Mouse (Mus musculus) embryonic facial prominence, embryonic 14.5 days (tissue): Measurements from ENCODE around the gene Specc1. TPM values are rescaled to one million over a fixed set of nuclear protein-coding genes. Genes with fewer than 3 reads are reported as not detected.

Source experiments
- ATAC-seq: fragments of 200-750 bp; cut with Nextera tagmentation; 2 replicates; pipeline ENCODE4 v1.8.0; 2017; ENCODE audit warnings: low read depth, moderate number of reproducible peaks, moderate TSS enrichment
- DNase-seq: peaks from one replicate; pipeline ENCODE4 v3.0.0-alpha.2; 2015; ENCODE audit warnings: low spot score
- H3K27ac ChIP-seq: fragments of 300-500 bp; sonication (generic); replicated peaks from 2 replicates; pipeline ENCODE4 v1.5.1; 2014; ENCODE audit warnings: low read depth, mild to moderate bottlenecking, low read length, moderate library complexity
- H3K27me3 ChIP-seq: fragments of 300-500 bp; sonication (generic); replicated peaks from 2 replicates; pipeline ENCODE4 v1.6.1; 2014; ENCODE audit warnings: low read length; ENCODE audit not compliant: control insufficient read depth, insufficient read depth
- H3K36me3 ChIP-seq: fragments of 300-500 bp; sonication (generic); 2 replicates; pipeline ENCODE4 v1.6.1; 2014; ENCODE audit warnings: low read length, mixed read lengths; ENCODE audit not compliant: control insufficient read depth, insufficient read depth
- H3K4me1 ChIP-seq: fragments of 300-500 bp; sonication (generic); 2 replicates; pipeline ENCODE4 v1.6.1; 2014; ENCODE audit warnings: antibody characterized with exemption, low read length; ENCODE audit not compliant: control insufficient read depth, insufficient read depth
- H3K4me2 ChIP-seq: fragments of 300-500 bp; sonication (generic); 2 replicates; pipeline ENCODE4 v1.6.1; 2014; ENCODE audit warnings: low read depth, mild to moderate bottlenecking, low read length, moderate library complexity, mixed read lengths
- H3K4me3 ChIP-seq: fragments of 300-500 bp; sonication (generic); 2 replicates; pipeline ENCODE4 v1.5.1; 2014; ENCODE audit warnings: low read depth, mild to moderate bottlenecking, low read length
- H3K9ac ChIP-seq: fragments of 300-500 bp; sonication (generic); 2 replicates; pipeline ENCODE4 v1.6.1; 2014; ENCODE audit warnings: low read depth, mild to moderate bottlenecking, low read length, moderate library complexity, mixed read lengths
- H3K9me3 ChIP-seq: fragments of 300-500 bp; sonication (generic); 2 replicates; pipeline ENCODE4 v1.6.1; 2016; ENCODE audit warnings: low read length; ENCODE audit not compliant: control insufficient read depth
- WGBS: fragments of 180-500 bp; shearing (Covaris S2); extraction: QIAGEN DNeasy Blood & Tissue Kit; methylation state at CpG from one replicate; pipeline ENCODE4 v1.1.7; 2014; 5-methylcytosine and 5-hydroxymethylcytosine counted together
- polyA plus RNA-seq: library from polyadenylated mRNA; unstranded; fragments of >200 nt; fragmentation: Nextera tagmentation; extraction: Ambion mirVana; gene quantifications from 2 replicates; pipeline ENCODE4 v1.2.1, GENCODE M21; 2014

Gene Specc1
- polyA plus RNA-seq, 1 experiment from 2014 or later = 13.5 TPM

GRCm38 (mm10) chr11:62040122-62040521, 83.6 kb downstream of the Specc1 start:
- H3K4me3 ChIP-seq = no peak overlapping the region
- no peak overlapping the region for H3K4me2 ChIP-seq
- no peaks in the 10 kb centered on the region for H3K27me3 ChIP-seq
- H3K4me1 ChIP-seq = no peaks in the 10 kb centered on the region
- no peak for ATAC-seq
- DNase-seq = no peak
- H3K9me3 ChIP-seq = no peaks in the 10 kb centered on the region
- no peak overlapping the region for H3K9ac ChIP-seq
- 68% methylated on average over 2 of the region's 2 CpGs for WGBS
- H3K27ac ChIP-seq = no peak overlapping the region
- no peaks in the 10 kb centered on the region for H3K36me3 ChIP-seq

GRCm38 (mm10) chr11:62044627-62045026, 88.1 kb downstream of the Specc1 start:
- no peaks in the 10 kb centered on the region for H3K9me3 ChIP-seq
- H3K27me3 ChIP-seq = no peaks in the 10 kb centered on the region
- no peak for ATAC-seq
- peak; percentile 66 for DNase-seq
- no peak overlapping the region for H3K27ac ChIP-seq
- H3K4me1 ChIP-seq = no peaks in the 10 kb centered on the region
- no peaks in the 10 kb centered on the region for H3K36me3 ChIP-seq
- no peak overlapping the region for H3K4me3 ChIP-seq
- no peak overlapping the region for H3K9ac ChIP-seq
- no peak overlapping the region for H3K4me2 ChIP-seq
- WGBS = 34% methylated on average over 3 of the region's 3 CpGs

- Histone ChIP-seq H3K4me3 (no peak overlapping the region), H3K27ac (no peak overlapping the region), H3K4me1 (no peaks in the 10 kb centered on the region), H3K4me2 (no peak overlapping the region), H3K9me3 (no peaks in the 10 kb centered on the region), H3K27me3 (no peaks in the 10 kb centered on the region), H3K9ac (no peak overlapping the region), H3K36me3 (no peaks in the 10 kb centered on the region)
- ATAC-seq (no peak), DNase-seq (no peak)
- whole genome bisulfite sequencing = 56% methylated on average over 2 of the region's 2 CpGs
These were observed 89.4 kb downstream of the Specc1 start for GRCm38 (mm10) chr11:62045964-62046363.

DNA sequence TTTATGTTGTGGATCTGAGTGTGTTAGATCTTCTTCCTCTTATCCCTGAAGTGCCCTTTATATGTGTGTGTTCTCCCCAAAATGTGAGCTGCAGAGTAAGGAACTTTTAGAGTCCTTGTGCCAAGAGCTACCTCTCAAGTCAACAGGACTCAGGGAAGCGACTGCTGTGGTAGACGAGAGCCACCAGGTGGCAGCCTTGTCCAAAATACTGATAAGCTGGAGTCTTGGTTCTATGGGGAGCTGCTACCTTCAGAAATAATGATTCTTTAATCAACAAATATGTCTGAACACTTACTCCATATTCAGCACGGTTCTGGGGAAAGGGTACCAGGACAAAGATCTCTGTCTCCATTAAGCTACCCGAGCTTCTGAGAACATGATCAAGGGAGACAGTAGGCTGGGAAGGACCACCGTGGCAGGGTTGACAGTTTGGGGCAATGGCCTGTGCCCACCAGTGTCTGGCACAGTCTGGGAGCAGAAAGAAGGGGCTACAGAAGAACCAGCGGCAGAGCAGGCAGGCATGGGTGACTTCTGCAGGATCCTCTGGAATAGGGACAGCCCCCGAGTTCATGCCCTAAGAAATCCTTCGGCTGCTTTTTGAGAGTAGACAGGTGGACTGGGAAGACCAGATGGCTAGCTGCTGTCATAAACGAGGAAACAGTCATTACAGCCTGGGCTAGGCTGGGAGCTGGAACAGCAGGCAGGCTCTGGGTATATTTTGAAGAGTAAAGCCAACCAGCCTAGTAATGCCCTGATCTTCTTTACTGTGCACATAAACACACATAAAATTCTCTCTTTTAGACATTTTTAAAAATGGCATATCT, 91.5 kb downstream of the Specc1 start:
- 37% methylated on average over 9 of the region's 9 CpGs for WGBS
- peak; percentile 80 for DNase-seq

GRCm38 (mm10) chr11:62049170-62049569, 92.6 kb downstream of the Specc1 start:
- Histone ChIP-seq H3K27ac (no peak overlapping the region), H3K36me3 (no peaks in the 10 kb centered on the region), H3K9me3 (no peaks in the 10 kb centered on the region), H3K4me3 (no peak overlapping the region), H3K27me3 (no peaks in the 10 kb centered on the region), H3K9ac (no peak overlapping the region), H3K4me1 (no peaks in the 10 kb centered on the region), H3K4me2 (no peak overlapping the region)
- DNase-seq (no peak), ATAC-seq (no peak)

More for the DNA sequence above, 91.5 kb downstream of the Specc1 start:
- Histone ChIP-seq H3K4me1 (no peaks in the 10 kb centered on the region), H3K4me2 (no peak overlapping the region), H3K9ac (no peak overlapping the region), H3K36me3 (no peaks in the 10 kb centered on the region), H3K4me3 (no peak overlapping the region), H3K27me3 (no peaks in the 10 kb centered on the region), H3K9me3 (no peaks in the 10 kb centered on the region), H3K27ac (no peak overlapping the region)
- ATAC-seq = 0 out of 2 replicates have a peak, but pooled peaks have one; percentile 41

DNA sequence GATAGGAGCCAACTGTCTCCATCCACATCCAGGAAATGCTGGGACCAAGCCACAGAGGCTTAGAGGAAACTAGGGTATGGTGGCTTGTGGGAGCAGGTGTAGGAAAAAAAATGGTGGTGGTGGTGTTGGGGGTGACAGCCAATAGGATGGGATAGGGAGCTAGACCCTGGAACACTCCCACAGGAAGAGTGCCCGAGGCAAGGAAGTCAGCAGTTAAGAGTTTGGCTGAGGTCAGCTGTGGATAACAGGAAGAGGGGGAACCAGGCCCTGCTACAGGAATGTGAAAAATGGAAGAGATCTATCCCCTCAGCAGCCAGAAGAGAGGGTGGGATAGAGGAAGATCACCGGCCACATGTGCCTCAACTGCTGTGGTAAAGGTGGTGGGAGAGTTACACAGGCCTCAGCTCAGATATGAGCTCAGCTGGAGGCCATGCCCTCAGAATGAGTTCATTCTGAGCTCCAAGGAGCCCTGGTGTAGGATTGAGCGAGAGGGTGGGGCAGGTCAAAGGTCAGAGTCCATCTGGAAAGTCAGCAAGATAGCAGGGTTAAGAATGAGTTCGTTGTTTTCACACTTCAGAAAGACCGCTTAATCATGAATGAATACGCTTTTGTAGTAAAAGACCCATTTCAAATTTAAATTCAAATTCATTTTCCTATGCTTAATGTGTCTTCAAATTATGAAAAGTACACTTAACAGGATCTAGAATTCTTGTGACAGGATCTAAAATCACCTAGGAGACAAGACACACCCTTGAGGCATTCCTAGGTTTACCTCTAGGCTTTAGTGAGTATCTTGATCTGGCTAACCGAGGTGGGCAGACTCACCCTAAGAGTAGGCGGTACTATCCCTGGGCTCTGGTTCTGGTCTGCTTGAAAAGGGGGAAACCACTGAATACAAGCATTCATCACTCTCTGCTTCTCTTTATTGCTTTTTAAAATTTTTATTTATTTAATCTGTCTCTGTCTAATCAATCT, 94.1 kb downstream of the Specc1 start:
- DNase-seq (no peak), ATAC-seq (no peak)
- WGBS = 46% methylated on average over 8 of the region's 8 CpGs
- H3K27me3 ChIP-seq = no peaks in the 10 kb centered on the region
- H3K36me3 ChIP-seq = no peaks in the 10 kb centered on the region
- no peak overlapping the region for H3K27ac ChIP-seq
- no peaks in the 10 kb centered on the region for H3K9me3 ChIP-seq
- H3K9ac ChIP-seq = no peak overlapping the region
- H3K4me2 ChIP-seq = no peak overlapping the region
- H3K4me1 ChIP-seq = no peaks in the 10 kb centered on the region
- no peak overlapping the region for H3K4me3 ChIP-seq

DNA sequence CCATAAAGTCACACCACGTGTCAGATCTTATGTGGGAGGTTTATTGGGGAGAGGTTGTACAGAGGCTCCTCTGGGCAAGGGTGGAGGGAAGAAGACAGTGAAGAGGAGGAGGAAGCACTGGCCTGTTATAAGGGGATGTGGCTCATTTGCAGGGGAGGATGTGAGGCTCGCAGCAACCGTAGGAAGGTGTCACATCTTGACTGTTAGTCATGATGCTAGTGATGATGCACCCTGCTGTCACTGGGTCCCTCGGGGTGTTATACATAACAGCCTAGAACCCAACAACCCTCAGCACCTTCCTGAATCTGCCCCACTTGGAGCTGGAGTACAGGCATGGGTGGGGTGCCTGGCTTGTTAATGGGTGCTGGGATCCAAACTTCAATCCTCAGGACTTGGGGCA, 94.9 kb downstream of the Specc1 start:
- Histone ChIP-seq H3K36me3 (no peaks in the 10 kb centered on the region), H3K4me3 (no peak overlapping the region), H3K4me2 (no peak overlapping the region), H3K9me3 (no peaks in the 10 kb centered on the region), H3K9ac (no peak overlapping the region), H3K27ac (no peak overlapping the region), H3K27me3 (no peaks in the 10 kb centered on the region), H3K4me1 (no peaks in the 10 kb centered on the region)
- 98% methylated on average over 4 of the region's 4 CpGs for WGBS
- ATAC-seq = no peak
- no peak for DNase-seq

DNA sequence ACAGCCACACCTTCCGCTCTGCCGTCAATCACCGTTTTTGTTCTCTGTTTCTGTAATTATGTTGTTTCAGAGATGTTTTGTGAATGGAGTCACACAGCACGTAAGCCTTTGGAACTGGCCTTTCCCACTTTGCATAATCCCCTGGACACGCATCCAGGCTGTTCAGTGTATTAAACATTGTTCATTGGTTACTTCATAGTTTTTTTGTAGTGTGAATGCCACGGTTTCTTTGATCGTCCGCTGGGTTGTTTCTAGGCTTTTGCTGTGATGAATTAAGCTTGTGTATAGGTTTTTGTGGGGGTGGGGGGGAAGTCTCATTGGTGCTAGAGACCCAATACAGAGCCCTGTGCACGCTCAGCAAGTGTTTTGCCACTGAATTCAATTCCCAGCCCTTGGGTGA, 97.4 kb downstream of the Specc1 start:
- H3K4me2 ChIP-seq = no peak overlapping the region
- H3K4me1 ChIP-seq = no peaks in the 10 kb centered on the region
- ATAC-seq = no peak
- no peak overlapping the region for H3K4me3 ChIP-seq
- no peaks in the 10 kb centered on the region for H3K36me3 ChIP-seq
- H3K27ac ChIP-seq = no peak overlapping the region
- H3K9me3 ChIP-seq = no peaks in the 10 kb centered on the region
- no peaks in the 10 kb centered on the region for H3K27me3 ChIP-seq
- WGBS = 57% methylated on average over 9 of the region's 9 CpGs
- no peak for DNase-seq
- H3K9ac ChIP-seq = no peak overlapping the region
